Mouse (Mus musculus) heart, embryonic 11.5 days (tissue): ENCODE results near the gene Gns. TPM values are rescaled to one million over a fixed set of nuclear protein-coding genes. Genes with fewer than 3 reads are reported as not detected.

Experiments
- ATAC-seq: fragments of 200-750 bp; cut with Nextera tagmentation; replicated peaks from 2 replicates; pipeline ENCODE4 v1.8.0; 2017; ENCODE audit warnings: moderate library complexity; ENCODE audit not compliant: insufficient number of reproducible peaks, low FRiP score, low TSS enrichment
- H3K27ac ChIP-seq: fragments of 300-500 bp; sonication (generic); 2 replicates; pipeline ENCODE4 v1.5.1; 2014; ENCODE audit warnings: mild to moderate bottlenecking, low read depth, low read length
- H3K27me3 ChIP-seq: fragments of 300-500 bp; sonication (generic); 2 replicates; pipeline ENCODE4 v1.6.1; 2014; ENCODE audit warnings: mild to moderate bottlenecking, low read length, mixed read lengths; ENCODE audit not compliant: control insufficient read depth, insufficient read depth
- H3K36me3 ChIP-seq: fragments of 300-500 bp; sonication (generic); 2 replicates; pipeline ENCODE4 v1.6.1; 2014; ENCODE audit warnings: mild to moderate bottlenecking, low read length, moderate library complexity, mixed read lengths; ENCODE audit not compliant: control insufficient read depth, insufficient read depth
- H3K4me1 ChIP-seq: fragments of 300-500 bp; sonication (generic); 2 replicates; pipeline ENCODE4 v1.6.1; 2014; ENCODE audit warnings: low read length; ENCODE audit not compliant: control insufficient read depth, insufficient read depth
- H3K4me2 ChIP-seq: fragments of 300-500 bp; sonication (generic); 2 replicates; pipeline ENCODE4 v1.6.1; 2014; ENCODE audit warnings: mild to moderate bottlenecking, moderate library complexity
- H3K4me3 ChIP-seq: fragments of 300-500 bp; sonication (generic); 2 replicates; pipeline ENCODE4 v1.5.1; 2014; ENCODE audit warnings: low read depth, low read length
- H3K9ac ChIP-seq: fragments of 300-500 bp; sonication (generic); 2 replicates; pipeline ENCODE4 v1.6.1; 2014; ENCODE audit warnings: mild to moderate bottlenecking, low read depth, low read length, moderate library complexity
- H3K9me3 ChIP-seq: fragments of 300-500 bp; sonication (generic); replicated peaks from 2 replicates; pipeline ENCODE4 v1.6.1; 2016; ENCODE audit warnings: low read length; ENCODE audit not compliant: control insufficient read depth
- WGBS: fragments of 180-500 bp; shearing (Covaris S2); extraction: QIAGEN DNeasy Blood & Tissue Kit; methylation state at CpG from one replicate; pipeline ENCODE4 v1.1.7; 2014; ENCODE audit not compliant: insufficient replicate concordance; 5-methylcytosine and 5-hydroxymethylcytosine counted together
- polyA plus RNA-seq: library from polyadenylated mRNA; unstranded; fragments of >200 nt; fragmentation: Nextera tagmentation; extraction: Ambion mirVana; gene quantifications from 2 replicates; pipeline ENCODE4 v1.2.1, GENCODE M21; 2014

Gene Gns
- polyA plus RNA-seq, 1 experiment from 2014 or later = 33.6 TPM

DNA sequence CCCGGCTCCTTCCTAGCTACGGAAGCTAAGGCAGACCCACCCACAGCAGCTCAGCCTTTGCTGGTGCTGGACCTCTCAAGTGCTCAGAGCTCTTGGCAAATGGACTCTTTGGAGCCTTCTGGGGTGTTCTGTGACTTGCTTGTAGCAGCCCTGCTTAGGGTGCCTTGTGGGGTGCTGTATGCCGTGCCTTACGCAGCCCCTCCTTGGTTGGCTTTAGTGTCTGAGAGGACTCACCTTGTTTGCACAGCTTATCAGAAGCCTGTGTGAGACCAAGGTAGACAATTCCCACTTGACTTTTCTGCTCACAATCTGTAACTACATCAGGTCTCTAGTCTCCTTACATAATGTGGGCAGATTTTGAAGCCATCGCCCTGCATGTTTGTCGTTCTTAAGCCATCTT lies 20.8 kb downstream of the Gns start:
- Histone ChIP-seq H3K4me2 (no peak overlapping the region), H3K27ac (peak overlapping the region; percentile 38; the same call in 1 of the 2 replicates), H3K36me3 (peaks cover 11% of the 10 kb centered on the region), H3K27me3 (no peaks in the 10 kb centered on the region), H3K4me1 (peaks cover 19% of the 10 kb centered on the region), H3K9me3 (no peaks in the 10 kb centered on the region), H3K9ac (no peak overlapping the region), H3K4me3 (no peak overlapping the region)
- WGBS = 86% methylated on average over 6 of the region's 6 CpGs
- no peak for ATAC-seq

- Histone ChIP-seq H3K9ac (no peak overlapping the region), H3K4me2 (no peak overlapping the region), H3K9me3 (no peaks in the 10 kb centered on the region), H3K4me1 (peaks cover 19% of the 10 kb centered on the region), H3K4me3 (no peak overlapping the region), H3K36me3 (peaks cover 11% of the 10 kb centered on the region), H3K27me3 (no peaks in the 10 kb centered on the region), H3K27ac (peak overlapping the region; percentile 38; the same call in 1 of the 2 replicates)
- ATAC-seq = no peak
- 23% methylated on average over 9 of the region's 9 CpGs for WGBS
Observed at GRCm38 (mm10) chr10:121386347-121386746, 21.5 kb downstream of the Gns start.

DNA sequence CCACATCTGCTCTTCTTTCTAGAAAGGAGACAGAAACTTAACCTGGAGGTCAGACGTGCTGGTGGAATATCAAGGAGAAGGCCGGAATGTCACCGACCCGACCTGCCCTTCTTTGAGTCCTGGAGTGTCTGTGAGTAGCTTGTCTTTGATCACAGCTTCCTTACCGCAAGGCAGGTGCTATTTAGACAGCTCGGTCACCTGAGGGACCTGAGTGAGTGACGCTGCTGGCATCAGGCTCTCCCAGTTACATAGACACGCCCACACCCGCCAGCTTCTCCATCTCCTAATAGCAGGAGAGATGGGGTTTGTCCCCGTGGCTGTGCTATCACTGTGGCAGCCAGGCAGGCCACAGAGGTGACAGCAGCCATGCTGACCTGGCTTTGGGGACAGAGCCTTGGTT lies 25.7 kb downstream of the Gns start:
- H3K4me1 ChIP-seq = peaks cover 14% of the 10 kb centered on the region
- peaks cover 16% of the 10 kb centered on the region for H3K36me3 ChIP-seq
- no peak overlapping the region for H3K4me3 ChIP-seq
- H3K9me3 ChIP-seq = no peaks in the 10 kb centered on the region
- 79% methylated on average over 10 of the region's 10 CpGs for WGBS
- no peak overlapping the region for H3K4me2 ChIP-seq
- no peak overlapping the region for H3K9ac ChIP-seq
- no peak for ATAC-seq
- H3K27me3 ChIP-seq = no peaks in the 10 kb centered on the region
- no peak overlapping the region for H3K27ac ChIP-seq

DNA sequence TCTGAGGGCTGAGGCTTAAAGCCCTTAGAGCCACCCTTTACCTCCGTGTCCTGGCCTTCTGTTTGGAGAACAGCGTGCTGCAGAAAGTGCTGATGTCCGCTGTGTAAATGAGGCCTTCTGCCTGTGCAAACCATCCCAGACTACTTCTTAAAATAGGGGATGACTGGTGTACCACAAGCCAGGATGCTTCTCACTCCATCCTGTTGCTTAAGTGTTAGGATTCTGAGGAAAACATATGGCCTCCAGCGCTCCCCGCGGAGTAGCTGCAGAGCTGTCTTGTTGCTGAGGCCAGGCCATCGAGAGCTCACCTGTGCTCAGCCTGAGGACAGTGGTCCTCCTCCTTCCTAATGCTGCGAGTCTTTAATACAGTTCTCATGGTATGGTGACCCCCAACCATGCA lies 27.0 kb downstream of the Gns start:
- WGBS = 93% methylated on average over 8 of the region's 8 CpGs
- Histone ChIP-seq H3K4me1 (peaks cover 11% of the 10 kb centered on the region), H3K4me2 (no peak overlapping the region), H3K27ac (no peak overlapping the region), H3K4me3 (no peak overlapping the region), H3K36me3 (peaks cover 22% of the 10 kb centered on the region), H3K27me3 (no peaks in the 10 kb centered on the region), H3K9me3 (no peaks in the 10 kb centered on the region), H3K9ac (no peak overlapping the region)
- ATAC-seq = no peak

- Histone ChIP-seq H3K36me3 (peaks cover 14% of the 10 kb centered on the region), H3K27ac (no peak overlapping the region), H3K9me3 (no peaks in the 10 kb centered on the region), H3K9ac (no peak overlapping the region), H3K4me2 (no peak overlapping the region), H3K27me3 (no peaks in the 10 kb centered on the region), H3K4me1 (peaks cover 7% of the 10 kb centered on the region), H3K4me3 (no peak overlapping the region)
- 83% methylated on average over 6 of the region's 6 CpGs for WGBS
- no peak for ATAC-seq
Observed at GRCm38 (mm10) chr10:121394270-121394669, 29.4 kb downstream of the Gns start.

DNA sequence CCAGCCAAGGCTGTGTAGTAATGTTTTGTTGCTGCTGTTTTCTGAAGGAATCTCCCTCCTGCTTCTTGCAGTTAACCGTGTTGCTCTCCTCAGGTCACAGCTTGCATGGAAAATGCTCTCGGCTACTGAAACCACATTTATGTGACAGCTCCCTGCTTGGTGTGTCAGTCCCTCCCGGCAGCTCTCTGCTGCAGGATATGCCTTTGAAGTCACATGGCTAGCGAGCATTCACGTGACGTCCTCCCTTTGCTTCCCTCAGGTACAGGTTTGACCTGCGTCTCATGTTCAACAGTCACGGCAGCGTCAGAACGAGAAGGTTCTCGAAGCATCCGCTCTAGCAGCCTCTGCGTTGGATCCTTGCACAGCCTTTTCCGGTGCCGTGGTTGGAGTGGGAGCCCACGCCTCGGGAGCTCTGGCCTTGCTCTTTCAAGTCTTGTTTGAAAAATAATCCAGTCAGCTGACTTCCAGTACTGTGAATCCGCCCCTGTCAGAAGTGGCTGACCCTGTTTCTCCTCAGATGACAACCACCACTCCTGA lies 30.0 kb downstream of the Gns start:
- no peaks in the 10 kb centered on the region for H3K27me3 ChIP-seq
- H3K9me3 ChIP-seq = no peaks in the 10 kb centered on the region
- no peak overlapping the region for H3K27ac ChIP-seq
- H3K9ac ChIP-seq = no peak overlapping the region
- no peak overlapping the region for H3K4me3 ChIP-seq
- peaks cover 14% of the 10 kb centered on the region for H3K36me3 ChIP-seq
- no peak overlapping the region for H3K4me2 ChIP-seq
- no peak for ATAC-seq
- 75% methylated on average over 18 of the region's 18 CpGs for WGBS
- H3K4me1 ChIP-seq = peaks cover 7% of the 10 kb centered on the region

- peaks cover 7% of the 10 kb centered on the region for H3K4me1 ChIP-seq
- H3K27me3 ChIP-seq = no peaks in the 10 kb centered on the region
- peaks cover 14% of the 10 kb centered on the region for H3K36me3 ChIP-seq
- no peak for ATAC-seq
- no peak overlapping the region for H3K4me2 ChIP-seq
- H3K9me3 ChIP-seq = no peaks in the 10 kb centered on the region
- 64% methylated on average over 20 of the region's 20 CpGs for WGBS
- H3K4me3 ChIP-seq = no peak overlapping the region
- no peak overlapping the region for H3K27ac ChIP-seq
- H3K9ac ChIP-seq = no peak overlapping the region
Observed at GRCm38 (mm10) chr10:121395542-121396176, 30.8 kb downstream of the Gns start.

DNA sequence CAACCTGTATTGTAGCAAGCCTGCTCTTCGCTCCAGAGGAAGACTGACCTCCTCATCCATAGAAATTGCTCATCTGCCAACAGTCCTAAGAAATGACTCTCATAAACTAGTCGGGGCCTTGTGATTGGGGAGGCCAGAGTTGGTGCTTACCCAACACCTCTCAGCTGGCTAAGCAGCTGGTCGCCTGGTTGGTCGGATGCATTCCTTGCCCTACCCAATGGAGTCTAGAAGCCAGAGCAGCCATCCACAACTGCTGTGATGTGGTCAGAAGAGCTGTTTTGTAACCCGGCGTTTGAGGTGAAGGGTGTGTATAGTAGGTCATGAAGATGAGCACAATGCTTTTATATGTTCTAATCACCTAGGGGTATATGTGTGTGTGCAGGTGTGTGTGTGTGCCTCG lies 33.7 kb downstream of the Gns start:
- Histone ChIP-seq H3K4me3 (no peak overlapping the region), H3K4me2 (no peak overlapping the region), H3K27ac (no peak overlapping the region), H3K9me3 (no peaks in the 10 kb centered on the region), H3K4me1 (peaks cover 7% of the 10 kb centered on the region), H3K9ac (no peak overlapping the region), H3K36me3 (peaks cover 6% of the 10 kb centered on the region; the same call in 1 of the 2 replicates), H3K27me3 (no peaks in the 10 kb centered on the region)
- no peak for ATAC-seq
- 83% methylated on average over 7 of the region's 7 CpGs for WGBS

DNA sequence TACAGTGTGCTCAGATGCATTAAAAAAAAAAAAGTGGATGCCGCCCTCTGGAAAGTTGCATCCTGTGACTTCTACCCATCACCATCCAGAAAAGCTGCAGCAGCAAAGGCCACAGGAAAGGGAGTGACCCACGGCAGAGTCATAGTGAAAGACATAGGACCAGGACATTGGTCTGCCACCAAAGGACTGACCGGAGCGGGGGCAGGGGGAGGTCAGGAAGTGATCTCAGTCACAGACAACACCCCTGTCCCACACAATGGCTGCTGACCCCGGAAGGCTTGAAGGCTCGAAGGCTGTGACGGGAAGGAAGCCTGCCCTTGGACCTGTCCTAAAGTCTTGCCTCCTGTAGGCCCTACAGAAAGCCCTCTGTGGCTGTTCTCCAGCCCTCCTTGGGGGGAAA lies 36.1 kb downstream of the Gns start:
- Histone ChIP-seq H3K4me1 (peaks cover under 1% of the 10 kb centered on the region), H3K4me2 (no peak overlapping the region), H3K27me3 (no peaks in the 10 kb centered on the region), H3K36me3 (peaks cover 6% of the 10 kb centered on the region; the same call in 1 of the 2 replicates), H3K27ac (no peak overlapping the region), H3K4me3 (no peak overlapping the region), H3K9ac (no peak overlapping the region), H3K9me3 (no peaks in the 10 kb centered on the region)
- 69% methylated on average over 7 of the region's 7 CpGs for WGBS
- ATAC-seq = no peak; the same call in 1 of the 2 replicates
